Mouse (Mus musculus): Measurements from ENCODE around the gene Tjap1. TPM values are rescaled to one million over a fixed set of nuclear protein-coding genes. Genes with fewer than 3 reads are reported as not detected.
A peak's percentile ranks its signal among the peaks of the same experiment; 100 is the strongest.

Tjap1 gene
- polyA plus RNA-seq, 1 experiment from 2014 or later = 35.5 TPM

GRCm38 (mm10) chr17:46309835-46310234, 27.0 kb upstream of the Tjap1 start:
- no peak overlapping the region for H3K27ac ChIP-seq (ENCODE audit: low read length)
- no peaks in the 10 kb centered on the region for H3K4me1 ChIP-seq (replicated peaks; ENCODE audit: control insufficient read depth, insufficient read depth, low read length)
- 86% methylated on average over 12 of the region's 12 CpGs for WGBS
- H3K9ac ChIP-seq (replicated peaks; ENCODE audit: low read depth, low read length) = no peak overlapping the region
- no peak overlapping the region for H3K4me3 ChIP-seq (replicated peaks; ENCODE audit: low read length)
- no peaks in the 10 kb centered on the region for H3K9me3 ChIP-seq (ENCODE audit: control insufficient read depth, low read length)
- H3K27me3 ChIP-seq (replicated peaks; ENCODE audit: control insufficient read depth, insufficient read depth, low read length) = no peaks in the 10 kb centered on the region
- ATAC-seq = no peak
- H3K36me3 ChIP-seq (ENCODE audit: control insufficient read depth, insufficient read depth) = no peaks in the 10 kb centered on the region
- no peak overlapping the region for H3K4me2 ChIP-seq (ENCODE audit: low read length)

GRCm38 (mm10) chr17:46306956-46307355, 24.1 kb upstream of the Tjap1 start:
- Histone ChIP-seq H3K4me1 (replicated peaks; ENCODE audit: control insufficient read depth, insufficient read depth, low read length) (no peaks in the 10 kb centered on the region), H3K27me3 (replicated peaks; ENCODE audit: control insufficient read depth, insufficient read depth, low read length) (no peaks in the 10 kb centered on the region), H3K9ac (replicated peaks; ENCODE audit: low read depth, low read length) (no peak overlapping the region), H3K36me3 (ENCODE audit: control insufficient read depth, insufficient read depth) (no peaks in the 10 kb centered on the region), H3K4me2 (ENCODE audit: low read length) (no peak overlapping the region), H3K4me3 (replicated peaks; ENCODE audit: low read length) (no peak overlapping the region), H3K9me3 (ENCODE audit: control insufficient read depth, low read length) (no peaks in the 10 kb centered on the region), H3K27ac (ENCODE audit: low read length) (no peak overlapping the region)
- 93% methylated on average over 15 of the region's 15 CpGs for WGBS
- no peak for ATAC-seq

- Histone ChIP-seq H3K9me3 (ENCODE audit: control insufficient read depth, low read length) (no peaks in the 10 kb centered on the region), H3K9ac (replicated peaks; ENCODE audit: low read depth, low read length) (no peak overlapping the region), H3K4me2 (ENCODE audit: low read length) (no peak overlapping the region), H3K27ac (ENCODE audit: low read length) (no peak overlapping the region), H3K4me3 (replicated peaks; ENCODE audit: low read length) (no peak overlapping the region), H3K4me1 (replicated peaks; ENCODE audit: control insufficient read depth, insufficient read depth, low read length) (peaks cover 1% of the 10 kb centered on the region), H3K27me3 (replicated peaks; ENCODE audit: control insufficient read depth, insufficient read depth, low read length) (no peaks in the 10 kb centered on the region), H3K36me3 (ENCODE audit: control insufficient read depth, insufficient read depth) (no peaks in the 10 kb centered on the region)
- ATAC-seq = no peak
- 94% methylated on average over 9 of the region's 9 CpGs for WGBS
Measured at GRCm38 (mm10) chr17:46304184-46304583, 21.4 kb upstream of the Tjap1 start.

GRCm38 (mm10) chr17:46301892-46302291, 19.1 kb upstream of the Tjap1 start:
- no peak overlapping the region for H3K4me2 ChIP-seq (ENCODE audit: low read length)
- 76% methylated on average over 12 of the region's 12 CpGs for WGBS
- H3K27me3 ChIP-seq (replicated peaks; ENCODE audit: control insufficient read depth, insufficient read depth, low read length) = peaks cover 4% of the 10 kb centered on the region; the same call in 1 of the 2 replicates
- H3K36me3 ChIP-seq (ENCODE audit: control insufficient read depth, insufficient read depth) = no peaks in the 10 kb centered on the region
- peaks cover 18% of the 10 kb centered on the region for H3K4me1 ChIP-seq (replicated peaks; ENCODE audit: control insufficient read depth, insufficient read depth, low read length)
- H3K27ac ChIP-seq (ENCODE audit: low read length) = no peak overlapping the region
- no peak overlapping the region for H3K9ac ChIP-seq (replicated peaks; ENCODE audit: low read depth, low read length)
- ATAC-seq = no peak
- H3K9me3 ChIP-seq (ENCODE audit: control insufficient read depth, low read length) = no peaks in the 10 kb centered on the region
- H3K4me3 ChIP-seq (replicated peaks; ENCODE audit: low read length) = no peak overlapping the region

- H3K36me3 ChIP-seq (ENCODE audit: control insufficient read depth, insufficient read depth) = no peaks in the 10 kb centered on the region
- H3K4me3 ChIP-seq (replicated peaks; ENCODE audit: low read length) = peak overlapping the region; percentile 77
- peak overlapping the region; percentile 76 for H3K9ac ChIP-seq (replicated peaks; ENCODE audit: low read depth, low read length)
- no peaks in the 10 kb centered on the region for H3K9me3 ChIP-seq (ENCODE audit: control insufficient read depth, low read length)
- ATAC-seq = peak; percentile 69
- 0% methylated on average over 41 of the region's 48 CpGs for WGBS
- peaks cover 24% of the 10 kb centered on the region for H3K27me3 ChIP-seq (replicated peaks; ENCODE audit: control insufficient read depth, insufficient read depth, low read length)
- H3K4me2 ChIP-seq (ENCODE audit: low read length) = peak overlapping the region; percentile 98
- peaks cover 20% of the 10 kb centered on the region for H3K4me1 ChIP-seq (replicated peaks; ENCODE audit: control insufficient read depth, insufficient read depth, low read length)
- H3K27ac ChIP-seq (ENCODE audit: low read length) = peak overlapping the region; percentile 53
Measured at GRCm38 (mm10) chr17:46298220-46298913, 15.5 kb upstream of the Tjap1 start.

GRCm38 (mm10) chr17:46297364-46298219, 14.8 kb upstream of the Tjap1 start, which contains the start of gene Dlk2:
TSS of gene Dlk2 (plus strand) at chr17:46297421.
- H3K4me2 ChIP-seq (ENCODE audit: low read length) = peak within 1 kb of the TSS; percentile 98
- peak within 1 kb of the TSS; percentile 76 for H3K9ac ChIP-seq (replicated peaks; ENCODE audit: low read depth, low read length)
- peaks cover 20% of the 10 kb centered on the region for H3K4me1 ChIP-seq (replicated peaks; ENCODE audit: control insufficient read depth, insufficient read depth, low read length)
- H3K27ac ChIP-seq (ENCODE audit: low read length) = peak within 1 kb of the TSS; percentile 67
- H3K9me3 ChIP-seq (ENCODE audit: control insufficient read depth, low read length) = no peaks in the 10 kb centered on the region
- WGBS = under 1% methylated on average over 73 of the region's 86 CpGs
- peaks cover 26% of the 10 kb centered on the region for H3K27me3 ChIP-seq (replicated peaks; ENCODE audit: control insufficient read depth, insufficient read depth, low read length)
- peak; percentile 59 for ATAC-seq
- H3K4me3 ChIP-seq (replicated peaks; ENCODE audit: low read length) = peak within 1 kb of the TSS; percentile 77
- H3K36me3 ChIP-seq (ENCODE audit: control insufficient read depth, insufficient read depth) = no peaks in the 10 kb centered on the region

- no peaks in the 10 kb centered on the region for H3K9me3 ChIP-seq (ENCODE audit: control insufficient read depth, low read length)
- peaks cover 20% of the 10 kb centered on the region for H3K4me1 ChIP-seq (replicated peaks; ENCODE audit: control insufficient read depth, insufficient read depth, low read length)
- peaks cover 30% of the 10 kb centered on the region for H3K27me3 ChIP-seq (replicated peaks; ENCODE audit: control insufficient read depth, insufficient read depth, low read length)
- peak overlapping the region; percentile 67 for H3K27ac ChIP-seq (ENCODE audit: low read length)
- H3K36me3 ChIP-seq (ENCODE audit: control insufficient read depth, insufficient read depth) = no peaks in the 10 kb centered on the region
- peak overlapping the region; percentile 76 for H3K9ac ChIP-seq (replicated peaks; ENCODE audit: low read depth, low read length)
- no peak for ATAC-seq
- H3K4me3 ChIP-seq (replicated peaks; ENCODE audit: low read length) = peak overlapping the region; percentile 77
- H3K4me2 ChIP-seq (ENCODE audit: low read length) = peak overlapping the region; percentile 98
- 8% methylated on average over 6 of the region's 6 CpGs for WGBS
Measured at GRCm38 (mm10) chr17:46297028-46297363, 14.2 kb upstream of the Tjap1 start.

- Histone ChIP-seq H3K27ac (ENCODE audit: low read length) (no peak overlapping the region), H3K27me3 (replicated peaks; ENCODE audit: control insufficient read depth, insufficient read depth, low read length) (peaks cover 33% of the 10 kb centered on the region), H3K4me2 (ENCODE audit: low read length) (peak overlapping the region; percentile 98), H3K9ac (replicated peaks; ENCODE audit: low read depth, low read length) (no peak overlapping the region), H3K9me3 (ENCODE audit: control insufficient read depth, low read length) (no peaks in the 10 kb centered on the region), H3K36me3 (ENCODE audit: control insufficient read depth, insufficient read depth) (no peaks in the 10 kb centered on the region), H3K4me3 (replicated peaks; ENCODE audit: low read length) (peak overlapping the region; percentile 77), H3K4me1 (replicated peaks; ENCODE audit: control insufficient read depth, insufficient read depth, low read length) (peaks cover 20% of the 10 kb centered on the region)
- ATAC-seq = no peak
- WGBS = 54% methylated on average over 6 of the region's 6 CpGs
Measured at GRCm38 (mm10) chr17:46296601-46297000, 13.8 kb upstream of the Tjap1 start.

- H3K9ac ChIP-seq (replicated peaks; ENCODE audit: low read depth, low read length) = no peak overlapping the region
- 49% methylated on average over 11 of the region's 11 CpGs for WGBS
Measured at GRCm38 (mm10) chr17:46287678-46288095, 4.9 kb upstream of the Tjap1 start.

More at GRCm38 (mm10) chr17:46287678-46288095, 4.9 kb upstream of the Tjap1 start:
- no peak overlapping the region for H3K27ac ChIP-seq (ENCODE audit: low read length)
- no peaks in the 10 kb centered on the region for H3K36me3 ChIP-seq (ENCODE audit: control insufficient read depth, insufficient read depth)
- no peak for ATAC-seq
- H3K27me3 ChIP-seq (replicated peaks; ENCODE audit: control insufficient read depth, insufficient read depth, low read length) = peaks cover 8% of the 10 kb centered on the region; the same call in 1 of the 2 replicates
- no peaks in the 10 kb centered on the region for H3K9me3 ChIP-seq (ENCODE audit: control insufficient read depth, low read length)
- H3K4me2 ChIP-seq (ENCODE audit: low read length) = no peak overlapping the region
- no peak overlapping the region for H3K4me3 ChIP-seq (replicated peaks; ENCODE audit: low read length)
- H3K4me1 ChIP-seq (replicated peaks; ENCODE audit: control insufficient read depth, insufficient read depth, low read length) = peaks cover 7% of the 10 kb centered on the region

Measured in forebrain, embryonic 16.5 days (tissue).